Mouse (Mus musculus): ENCODE measurements at regions not wholly inside any gene's neighbourhood (a gene's known extent, or its start where the extent isn't known, plus 50 kb on each side); places are given as distances from the start of the nearest gene placed in this dataset.

DNA sequence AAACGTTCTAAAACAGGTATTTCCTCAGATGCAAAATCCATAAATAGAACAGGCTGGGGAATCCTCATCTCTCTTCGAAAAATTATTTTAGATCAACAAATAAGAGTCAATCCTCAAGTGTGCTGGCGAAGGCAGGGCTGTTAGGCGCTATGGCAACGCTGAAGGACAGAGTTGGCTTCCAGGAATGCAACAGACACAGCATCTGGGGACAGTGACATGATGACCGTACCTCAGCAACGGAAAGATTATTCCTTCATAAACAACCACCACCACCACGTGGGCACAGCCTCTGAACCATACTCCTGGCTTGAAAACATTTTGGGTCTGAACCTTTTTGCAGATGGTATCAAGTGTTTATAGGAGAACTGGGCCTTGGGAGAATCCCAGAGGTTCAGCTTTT lies 161.7 kb downstream of the Ly86 start:
- no peak overlapping the region for H3K4me3 ChIP-seq (replicated peaks in 1 of 3; ENCODE audit: low read depth in 2 of 3, low read length in 2 of 3, poor library complexity in 1 of 3)
- in situ Hi-C loops (cut with MboI; ENCODE audit: low pct_ligation_motif_present, low pct_unique_long_range_greater_than_20kb, low sequenced_read_pairs) (no loop called here), dilution Hi-C loops (cut with MboI; ENCODE audit: extremely low pct_ligation_motif_present, extremely low pct_unique_long_range_greater_than_20kb, low sequenced_read_pairs) (no loop called here)
- H3K4me2 ChIP-seq (ENCODE audit: insufficient read depth, low read depth, poor library complexity, severe bottlenecking) = no peak overlapping the region
- no peaks in the 10 kb centered on the region for H3K79me2 ChIP-seq (replicated peaks; ENCODE audit: control insufficient read depth, extremely low read depth, insufficient read depth, poor library complexity, severe bottlenecking)
- H3K36me3 ChIP-seq (replicated peaks in 1 of 2; ENCODE audit: control insufficient read depth in 1 of 2, insufficient read depth in 1 of 2, low read length in 1 of 2) = no peaks in the 10 kb centered on the region
- DNase-seq (ENCODE audit: extremely low read depth) = no peak
- H3K9me3 ChIP-seq (replicated peaks; ENCODE audit: low read length) = no peaks in the 10 kb centered on the region
- H3K4me1 ChIP-seq (ENCODE audit: control insufficient read depth in 1 of 2, insufficient read depth in 2 of 2) = peaks cover 7 to 16% of the 10 kb centered on the region in 2 experiments; a peak in 3 of 4 replicates
- no peak overlapping the region for H3K9ac ChIP-seq (ENCODE audit: insufficient read depth, low read depth)
- no peak for TF ChIP-seq ZKSCAN1 (IDR thresholded peaks at IDR 0.05; ENCODE audit: borderline replicate concordance, low read depth, low read length)
- H3K27me3 ChIP-seq (replicated peaks) = no peaks in the 10 kb centered on the region
- no peak overlapping the region for H3K27ac ChIP-seq (ENCODE audit: insufficient read depth, low read depth)

DNA sequence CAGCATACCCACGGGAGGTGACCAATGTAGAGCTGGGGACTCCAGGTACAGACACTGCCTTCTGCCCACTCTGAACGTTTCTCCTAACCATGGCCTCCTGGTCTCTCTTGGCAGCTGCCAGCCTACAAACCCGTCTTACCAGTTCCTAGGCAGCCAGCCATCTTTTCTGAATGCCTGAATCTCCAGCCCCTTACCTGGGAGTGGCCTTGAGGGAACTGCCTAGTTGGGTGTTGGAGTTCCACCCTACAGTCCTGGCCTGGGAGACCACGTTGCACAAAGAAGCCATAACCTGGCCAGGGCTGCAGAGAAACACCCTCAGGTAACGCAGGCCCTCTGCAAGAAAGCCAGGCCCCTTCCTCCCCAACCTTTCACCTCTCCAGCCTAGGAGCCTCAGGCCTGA lies 162.1 kb downstream of the Ly86 start:
- Histone ChIP-seq H3K4me3 (replicated peaks in 1 of 3; ENCODE audit: low read depth in 2 of 3, low read length in 2 of 3, poor library complexity in 1 of 3) (no peak overlapping the region), H3K79me2 (replicated peaks; ENCODE audit: control insufficient read depth, extremely low read depth, insufficient read depth, poor library complexity, severe bottlenecking) (no peaks in the 10 kb centered on the region), H3K36me3 (replicated peaks in 1 of 2; ENCODE audit: control insufficient read depth in 1 of 2, insufficient read depth in 1 of 2, low read length in 1 of 2) (no peaks in the 10 kb centered on the region), H3K27me3 (replicated peaks) (no peaks in the 10 kb centered on the region), H3K9me3 (replicated peaks; ENCODE audit: low read length) (no peaks in the 10 kb centered on the region), H3K4me1 (ENCODE audit: control insufficient read depth in 1 of 2, insufficient read depth in 2 of 2) (peaks cover 7 to 16% of the 10 kb centered on the region in 2 experiments; a peak in 3 of 4 replicates), H3K27ac (ENCODE audit: insufficient read depth, low read depth) (no peak overlapping the region), H3K4me2 (ENCODE audit: insufficient read depth, low read depth, poor library complexity, severe bottlenecking) (no peak overlapping the region), H3K9ac (ENCODE audit: insufficient read depth, low read depth) (no peak overlapping the region)
- no peak for DNase-seq (ENCODE audit: extremely low read depth)
- no peak for TF ChIP-seq NRF1 (IDR thresholded peaks at IDR 0.05; ENCODE audit: low read depth, low read length)
- TF ChIP-seq MXI1 (IDR thresholded peaks at IDR 0.05; ENCODE audit: low read depth, low read length) = no peak
- TF ChIP-seq MAX (IDR thresholded peaks at IDR 0.05; ENCODE audit: low read length) = no peak
- no peak for TF ChIP-seq SIN3A (IDR thresholded peaks at IDR 0.05; ENCODE audit: low read length)
- no peak for TF ChIP-seq CTCF (conservative IDR thresholded peaks at IDR 0.05 in 1 of 2, IDR thresholded peaks at IDR 0.05 in 1 of 2; ENCODE audit: low read depth in 2 of 2, low read length in 2 of 2)
- TF ChIP-seq ZMIZ1 (IDR thresholded peaks at IDR 0.05; ENCODE audit: low read depth, low read length) = no peak
- in situ Hi-C loops (cut with MboI; ENCODE audit: low pct_ligation_motif_present, low pct_unique_long_range_greater_than_20kb, low sequenced_read_pairs) (no loop called here), dilution Hi-C loops (cut with MboI; ENCODE audit: extremely low pct_ligation_motif_present, extremely low pct_unique_long_range_greater_than_20kb, low sequenced_read_pairs) (no loop called here)

DNA sequence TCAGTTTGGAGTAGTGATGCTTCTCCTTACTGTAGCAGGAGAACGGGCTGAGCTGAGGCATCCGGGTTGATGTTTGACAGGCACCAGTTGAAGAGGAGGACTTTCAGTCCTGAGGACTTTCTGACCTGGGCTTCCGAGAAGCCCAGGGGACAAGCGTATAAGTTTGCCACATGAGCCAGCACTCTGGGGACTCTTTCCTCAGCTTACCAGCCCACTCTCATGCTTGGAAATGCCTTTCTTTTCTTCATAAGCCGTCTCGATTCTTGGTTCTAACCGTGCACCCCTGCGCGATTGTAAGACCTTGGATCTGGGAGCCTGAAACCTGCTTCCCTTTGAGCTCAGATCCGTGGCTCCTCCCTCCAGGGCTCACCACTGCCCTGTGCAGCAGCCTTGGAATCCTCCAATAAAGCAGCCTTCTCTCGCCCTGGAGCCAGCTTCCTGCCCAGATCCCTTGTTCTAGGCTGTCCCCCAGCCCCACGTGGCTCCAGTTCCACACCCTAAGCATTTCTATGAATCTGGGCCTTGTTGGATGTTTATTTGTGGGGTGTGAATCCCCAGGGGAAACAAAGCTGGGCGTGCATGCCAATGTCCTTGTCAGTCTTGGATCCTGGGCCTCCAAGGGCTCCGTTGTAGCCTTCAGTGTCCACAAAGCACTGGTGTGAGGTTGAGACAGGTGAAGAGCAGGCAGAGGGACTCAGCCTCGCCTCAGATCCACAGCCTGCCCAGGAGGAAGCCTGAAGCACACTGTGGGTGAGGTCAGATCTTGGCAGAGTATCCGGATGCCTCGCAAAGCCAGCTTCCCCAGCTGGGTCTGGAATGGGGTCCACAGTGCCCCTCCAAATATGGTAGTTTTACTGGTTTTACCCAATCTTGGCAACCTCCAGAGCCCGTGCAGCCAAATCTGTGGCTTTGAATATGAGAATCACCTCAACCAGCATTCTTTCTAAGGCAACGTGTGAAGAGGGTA lies 163.7 kb downstream of the Ly86 start:
- in situ Hi-C loops (cut with MboI; ENCODE audit: low pct_ligation_motif_present, low pct_unique_long_range_greater_than_20kb, low sequenced_read_pairs) = no loop called here
- Histone ChIP-seq H3K27me3 (replicated peaks) (no peaks in the 10 kb centered on the region), H3K36me3 (replicated peaks in 1 of 2; ENCODE audit: control insufficient read depth in 1 of 2, insufficient read depth in 1 of 2, low read length in 1 of 2) (no peaks in the 10 kb centered on the region), H3K9ac (ENCODE audit: insufficient read depth, low read depth) (no peak overlapping the region), H3K4me1 (ENCODE audit: control insufficient read depth in 1 of 2, insufficient read depth in 2 of 2) (peaks cover 7 to 16% of the 10 kb centered on the region in 2 experiments; a peak in 3 of 4 replicates), H3K27ac (ENCODE audit: insufficient read depth, low read depth) (no peak overlapping the region), H3K4me2 (ENCODE audit: insufficient read depth, low read depth, poor library complexity, severe bottlenecking) (no peak overlapping the region), H3K79me2 (replicated peaks; ENCODE audit: control insufficient read depth, extremely low read depth, insufficient read depth, poor library complexity, severe bottlenecking) (no peaks in the 10 kb centered on the region), H3K9me3 (replicated peaks; ENCODE audit: low read length) (no peaks in the 10 kb centered on the region), H3K4me3 (replicated peaks in 1 of 3; ENCODE audit: low read depth in 2 of 3, low read length in 2 of 3, poor library complexity in 1 of 3) (no peak overlapping the region)
- no peak for TF ChIP-seq E2F4 (IDR thresholded peaks at IDR 0.05; ENCODE audit: insufficient replicate concordance, low read depth, low read length)
- no peak for TF ChIP-seq CTCF (conservative IDR thresholded peaks at IDR 0.05 in 1 of 2, IDR thresholded peaks at IDR 0.05 in 1 of 2; ENCODE audit: low read depth in 2 of 2, low read length in 2 of 2)
- no peak for TF ChIP-seq JUN (IDR thresholded peaks at IDR 0.05; ENCODE audit: insufficient read depth, low read depth, low read length)
- TF ChIP-seq USF2 (conservative IDR thresholded peaks at IDR 0.05; ENCODE audit: low read depth, low read length) = no peak
- no peak for TF ChIP-seq ZKSCAN1 (IDR thresholded peaks at IDR 0.05; ENCODE audit: borderline replicate concordance, low read depth, low read length)
- no peak for TF ChIP-seq ETS1 (conservative IDR thresholded peaks at IDR 0.05; ENCODE audit: low read depth, low read length)
- TF ChIP-seq PAX5 (IDR thresholded peaks at IDR 0.05; ENCODE audit: low read length) = no peak
- TF ChIP-seq HCFC1 (IDR thresholded peaks at IDR 0.05; ENCODE audit: low read depth, low read length) = no peak
- no peak for TF ChIP-seq TCF12 (IDR thresholded peaks at IDR 0.05; ENCODE audit: low read depth, low read length)
- TF ChIP-seq MAZ (IDR thresholded peaks at IDR 0.05; ENCODE audit: low read depth, low read length) = no peak
- TF ChIP-seq POLR2A (IDR thresholded peaks at IDR 0.05; ENCODE audit: low read depth, low read length) = no peak
- TF ChIP-seq JUND (conservative IDR thresholded peaks at IDR 0.05; ENCODE audit: low read depth, low read length) = no peak
- no peak for TF ChIP-seq CHD2 (IDR thresholded peaks at IDR 0.05; ENCODE audit: low read length)
- TF ChIP-seq GABPA (IDR thresholded peaks at IDR 0.05; ENCODE audit: insufficient replicate concordance, low read depth, low read length) = no peak
- no peak for TF ChIP-seq NELFE (IDR thresholded peaks at IDR 0.05; ENCODE audit: low read depth, low read length)
- no peak for TF ChIP-seq RAD21 (IDR thresholded peaks at IDR 0.05; ENCODE audit: low read depth, low read length)
- TF ChIP-seq MAX (IDR thresholded peaks at IDR 0.05; ENCODE audit: low read length) = no peak
- TF ChIP-seq EP300 (IDR thresholded peaks at IDR 0.05; ENCODE audit: low read length) = no peak
- no peak for TF ChIP-seq KAT2A (IDR thresholded peaks at IDR 0.05; ENCODE audit: insufficient replicate concordance, low read length)
- DNase-seq (ENCODE audit: extremely low read depth) = no peak
- dilution Hi-C loops (cut with MboI; ENCODE audit: extremely low pct_ligation_motif_present, extremely low pct_unique_long_range_greater_than_20kb, low sequenced_read_pairs) = no loop called here
